Mouse (Mus musculus) intestine, postnatal 0 days (tissue): Measurements from ENCODE around the gene Qk. TPM values are rescaled to one million over a fixed set of nuclear protein-coding genes. Genes with fewer than 3 reads are reported as not detected.

Source experiments
- ATAC-seq: fragments of 200-750 bp; cut with Nextera tagmentation; 2 replicates; pipeline ENCODE4 v1.8.0; 2017; ENCODE audit warnings: mild to moderate bottlenecking, moderate TSS enrichment, moderate library complexity
- H3K27ac ChIP-seq: fragments of 300-500 bp; sonication (generic); 2 replicates; pipeline ENCODE4 v1.5.1; 2014; ENCODE audit warnings: mild to moderate bottlenecking, low read depth, low read length, moderate library complexity
- H3K27me3 ChIP-seq: fragments of 300-500 bp; sonication (generic); replicated peaks from 2 replicates; pipeline ENCODE4 v1.6.1; 2014; ENCODE audit warnings: low read length, mixed read lengths; ENCODE audit not compliant: control insufficient read depth, insufficient read depth
- H3K36me3 ChIP-seq: fragments of 300-500 bp; sonication (generic); 2 replicates; pipeline ENCODE4 v1.6.1; 2014; ENCODE audit warnings: mild to moderate bottlenecking, moderate library complexity; ENCODE audit not compliant: control insufficient read depth, insufficient read depth
- H3K4me1 ChIP-seq: fragments of 300-500 bp; sonication (generic); replicated peaks from 2 replicates; pipeline ENCODE4 v1.6.1; 2014; ENCODE audit warnings: antibody characterized with exemption, low read length, mixed read lengths; ENCODE audit not compliant: control insufficient read depth, insufficient read depth
- H3K4me2 ChIP-seq: fragments of 300-500 bp; sonication (generic); replicated peaks from 2 replicates; pipeline ENCODE4 v1.6.1; 2014; ENCODE audit warnings: low read depth, mild to moderate bottlenecking, moderate library complexity
- H3K4me3 ChIP-seq: fragments of 300-500 bp; sonication (generic); 2 replicates; pipeline ENCODE4 v1.5.1; 2014; ENCODE audit warnings: low read depth, low read length
- H3K9ac ChIP-seq: fragments of 300-500 bp; sonication (generic); 2 replicates; pipeline ENCODE4 v1.6.1; 2014; ENCODE audit warnings: mild to moderate bottlenecking, low read depth, low read length
- H3K9me3 ChIP-seq: fragments of 300-500 bp; sonication (generic); 2 replicates; pipeline ENCODE4 v1.6.1; 2016; ENCODE audit warnings: mixed run types; ENCODE audit not compliant: control insufficient read depth
- CTCF ChIP-seq: sonication (generic); IDR thresholded peaks from 2 replicates; pipeline ENCODE4 v1.5.1; 2016; ENCODE audit warnings: low read depth, mild to moderate bottlenecking, control low read depth, antibody characterized with exemption, moderate library complexity
- WGBS: fragments of 180-500 bp; shearing (Covaris S2); extraction: QIAGEN DNeasy Blood & Tissue Kit; methylation state at CpG from one replicate; pipeline ENCODE4 v1.1.7; 2014; 5-methylcytosine and 5-hydroxymethylcytosine counted together
- polyA plus RNA-seq: library from polyadenylated mRNA; unstranded; fragments of >200 nt; fragmentation: Nextera tagmentation; extraction: Ambion mirVana; gene quantifications from 2 replicates; pipeline ENCODE4 v1.2.1, GENCODE M21; 2015

Qk gene
- polyA plus RNA-seq, 1 experiment from 2014 or later, result 7.4 TPM

- Histone ChIP-seq H3K9me3 (no peaks in the 10 kb centered on the region), H3K36me3 (no peaks in the 10 kb centered on the region), H3K4me2 (no peak overlapping the region), H3K4me1 (no peaks in the 10 kb centered on the region), H3K4me3 (no peak overlapping the region), H3K9ac (no peak overlapping the region), H3K27ac (no peak overlapping the region), H3K27me3 (peaks cover 66% of the 10 kb centered on the region)
- WGBS, result 87% methylated on average over 1 of the region's 1 CpGs
- TF ChIP-seq CTCF, result no peak
- no peak for ATAC-seq
Measured at GRCm38 (mm10) chr17:10310046-10310445, 9.6 kb downstream of the Qk start.

- H3K4me3 ChIP-seq, result no peak overlapping the region
- H3K27me3 ChIP-seq, result peaks cover 65% of the 10 kb centered on the region
- H3K9ac ChIP-seq, result no peak overlapping the region
- no peak overlapping the region for H3K4me2 ChIP-seq
- no peaks in the 10 kb centered on the region for H3K36me3 ChIP-seq
- WGBS, result 61% methylated on average over 4 of the region's 4 CpGs
- H3K27ac ChIP-seq, result no peak overlapping the region
- H3K9me3 ChIP-seq, result no peaks in the 10 kb centered on the region
- H3K4me1 ChIP-seq, result no peaks in the 10 kb centered on the region
- no peak for ATAC-seq
- TF ChIP-seq CTCF, result no peak
Measured at GRCm38 (mm10) chr17:10309135-10309623, 10.5 kb downstream of the Qk start.

- Histone ChIP-seq H3K4me3 (no peak overlapping the region), H3K27me3 (peaks cover 60% of the 10 kb centered on the region), H3K4me2 (no peak overlapping the region), H3K36me3 (no peaks in the 10 kb centered on the region), H3K27ac (no peak overlapping the region), H3K4me1 (no peaks in the 10 kb centered on the region), H3K9ac (no peak overlapping the region), H3K9me3 (no peaks in the 10 kb centered on the region)
- 53% methylated on average over 2 of the region's 2 CpGs for WGBS
- peak; percentile 34 for TF ChIP-seq CTCF
- no peak for ATAC-seq
Measured at GRCm38 (mm10) chr17:10306424-10306823, 13.2 kb downstream of the Qk start.

GRCm38 (mm10) chr17:10304001-10304400 is 15.7 kb downstream of the Qk start:
- TF ChIP-seq CTCF, result no peak
- no peak overlapping the region for H3K9ac ChIP-seq
- no peaks in the 10 kb centered on the region for H3K36me3 ChIP-seq
- no peak overlapping the region for H3K4me3 ChIP-seq
- H3K4me2 ChIP-seq, result no peak overlapping the region
- H3K27me3 ChIP-seq, result peaks cover 51% of the 10 kb centered on the region
- H3K27ac ChIP-seq, result no peak overlapping the region
- no peaks in the 10 kb centered on the region for H3K4me1 ChIP-seq
- no peak for ATAC-seq
- no peaks in the 10 kb centered on the region for H3K9me3 ChIP-seq

GRCm38 (mm10) chr17:10300968-10301795 is 18.5 kb downstream of the Qk start:
- Histone ChIP-seq H3K4me3 (no peak overlapping the region), H3K4me2 (no peak overlapping the region), H3K4me1 (no peaks in the 10 kb centered on the region), H3K36me3 (no peaks in the 10 kb centered on the region), H3K9ac (no peak overlapping the region), H3K9me3 (no peaks in the 10 kb centered on the region), H3K27me3 (peaks cover 42% of the 10 kb centered on the region; the same call in 1 of the 2 replicates), H3K27ac (no peak overlapping the region)
- 58% methylated on average over 4 of the region's 4 CpGs for WGBS
- no peak for ATAC-seq
- no peak for TF ChIP-seq CTCF

- H3K36me3 ChIP-seq, result no peaks in the 10 kb centered on the region
- H3K9ac ChIP-seq, result no peak overlapping the region
- no peak overlapping the region for H3K27ac ChIP-seq
- no peaks in the 10 kb centered on the region for H3K9me3 ChIP-seq
- no peak for ATAC-seq
- H3K27me3 ChIP-seq, result peaks cover 49% of the 10 kb centered on the region; the same call in 1 of the 2 replicates
- no peak overlapping the region for H3K4me2 ChIP-seq
- WGBS, result 80% methylated on average over 1 of the region's 1 CpGs
- H3K4me1 ChIP-seq, result no peaks in the 10 kb centered on the region
- H3K4me3 ChIP-seq, result no peak overlapping the region
- no peak for TF ChIP-seq CTCF
Measured at GRCm38 (mm10) chr17:10299396-10299795, 20.3 kb downstream of the Qk start.
